Mouse (Mus musculus): ENCODE results near the gene Ptch1.

- TF ChIP-seq MAX (IDR thresholded peaks at IDR 0.05), result no peak
- TF ChIP-seq CTCF (IDR thresholded peaks at IDR 0.05; ENCODE audit: control insufficient read depth, insufficient read depth, insufficient read length), result no peak
- no peak for TF ChIP-seq USF1 (IDR thresholded peaks at IDR 0.05; ENCODE audit: low read depth)
- no peak for TF ChIP-seq MYOG (IDR thresholded peaks at IDR 0.05; ENCODE audit: control insufficient read depth, extremely low read depth, insufficient read length)
- TF ChIP-seq FOSL1 (IDR thresholded peaks at IDR 0.05; ENCODE audit: insufficient read depth, low read length, poor library complexity, severe bottlenecking), result no peak
- TF ChIP-seq MYOD1 (IDR thresholded peaks at IDR 0.05; ENCODE audit: control insufficient read depth, insufficient read length, low read depth), result no peak
- TF ChIP-seq CEBPB (IDR thresholded peaks at IDR 0.05; ENCODE audit: low read depth), result no peak
These were observed 56.9 kb downstream of the Ptch1 start for GRCm38 (mm10) chr13:63516535-63516934.

Measured in C2C12 (cell line).